Comparison of ENCODE assay signal across 26 mouse cellular contexts in the genomic region with DNA sequence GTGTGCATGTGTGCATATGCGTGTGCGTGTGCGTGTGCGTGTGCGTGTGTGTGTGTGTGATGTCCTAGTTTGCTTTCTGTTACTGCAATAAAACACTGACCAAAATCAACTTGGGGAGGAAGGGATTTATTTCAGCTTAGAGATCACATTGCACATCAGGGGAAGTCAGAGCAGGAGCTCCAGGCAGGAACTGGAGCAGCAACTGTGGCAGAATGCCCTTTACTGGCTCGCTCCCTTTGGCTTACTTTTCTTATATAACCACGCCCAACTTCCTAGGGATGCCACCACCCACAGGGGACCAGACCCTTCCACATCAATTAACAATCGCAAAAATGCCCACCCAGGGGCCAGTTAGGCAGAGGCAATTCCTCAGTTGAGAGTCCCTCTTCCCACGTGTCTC. TPM values are rescaled to one million over a fixed set of nuclear protein-coding genes. Genes with fewer than 3 reads are reported as not detected.
DNase-seq lines count a peak whose midpoint lies in the region; TF ChIP-seq lines count a peak whose summit lies in the region.
"Had no signal": no experiment of that assay in that cellular context is flagged by ENCODE, and none has a peak within 500 bp of the region (broad histone marks: within the 10 kb centered on the region; RNA-seq: fewer than 3 reads in every experiment).

No protein-coding gene starts in this region.

- H3K36me3 ChIP-seq in kidney, adult 2 months (ENCODE audit: control insufficient read depth, insufficient read depth, low read length), result no peaks in the 10 kb centered on the region
- H3K36me3 ChIP-seq: embryonic facial prominence, embryonic 10.5 days; embryonic facial prominence, embryonic 12.5 days; G1E had no signal

- H3K27ac ChIP-seq in kidney, adult 2 months (ENCODE audit: insufficient read depth, low read depth, low read length), result peak overlapping the region; percentile 4; the same call in 1 of the 2 replicates
- peak overlapping the region; percentile 55; the same call in 1 of the 2 replicates for H3K27ac ChIP-seq in layer of hippocampus, adult 2 months
- H3K27ac ChIP-seq: embryonic facial prominence, embryonic 10.5 days; embryonic facial prominence, embryonic 12.5 days; forebrain, embryonic 13.5 days had no signal

- WGBS in kidney, adult 2 months, result 78% methylated on average over 9 of the region's 9 CpGs

- H3K4me1 ChIP-seq in kidney, adult 2 months (ENCODE audit: control insufficient read depth, insufficient read depth, low read length), result peaks cover 4% of the 10 kb centered on the region; the same call in 1 of the 2 replicates
- H3K4me1 ChIP-seq: embryonic facial prominence, embryonic 10.5 days; embryonic facial prominence, embryonic 12.5 days; forebrain, embryonic 13.5 days had no signal

- peak; percentile 34 for DNase-seq in gastrocnemius, adult 18-20 months (ENCODE audit: low spot score)
- no peak for DNase-seq in gastrocnemius, postnatal 14 days
- no peak for DNase-seq in kidney, adult 2 months
- no peak for DNase-seq in kidney, postnatal 10 days
- no peak for DNase-seq in layer of hippocampus, adult 2 months (ENCODE audit: low spot score in 2 of 2)
- no peak for DNase-seq in layer of hippocampus, postnatal 36 days
- peak; percentile 64 for DNase-seq in skeletal muscle tissue, adult 2 months (ENCODE audit: low read depth, low spot score)
- DNase-seq: adrenal gland, adult 8-10 months; adrenal gland, postnatal 14 days; adrenal gland, postnatal 36 days; B cell, adult 2 months; cerebellum, adult 11-12 months; cerebellum, adult 9-10 months had no signal

- no peak for TF ChIP-seq CTCF in kidney, adult 2 months (conservative IDR thresholded peaks at IDR 0.05; ENCODE audit: insufficient read depth, insufficient read length, low read depth, low read length)
- no peak for TF ChIP-seq CTCF in layer of hippocampus, adult 2 months (conservative IDR thresholded peaks at IDR 0.05)

- H3K4me3 ChIP-seq in kidney, adult 2 months (ENCODE audit: insufficient read depth, low read depth, low read length), result no peak overlapping the region
- no peak overlapping the region for H3K4me3 ChIP-seq in layer of hippocampus, adult 2 months
- H3K4me3 ChIP-seq: embryonic facial prominence, embryonic 10.5 days; embryonic facial prominence, embryonic 12.5 days; forebrain, embryonic 13.5 days had no signal

- H3K27me3 ChIP-seq in kidney, adult 2 months (replicated peaks; ENCODE audit: control insufficient read depth, insufficient read depth, low read length), result no peaks in the 10 kb centered on the region
- H3K27me3 ChIP-seq: embryonic facial prominence, embryonic 12.5 days; forebrain, embryonic 13.5 days; Patski had no signal

- TF ChIP-seq POLR2A in kidney, adult 2 months (IDR thresholded peaks at IDR 0.05; ENCODE audit: low read depth, low read length), result no peak

- intact Hi-C loops in gastrocnemius, postnatal 14 days (cut with DNase I; ENCODE audit: low total_unique reads), result no loop called here

RNA-seq across cellular contexts. Expression of gene Rnf186, which starts 8.3 kb away (rescaled TPM):
- not detected for total RNA-seq in gastrocnemius, adult 18-20 months (2021)
- not detected for total RNA-seq in gastrocnemius, postnatal 14 days (2021)
- 126 and 171 TPM in 2 replicates for polyA plus RNA-seq in kidney, adult 2 months (2012; rRNA removed)
- not detected for total RNA-seq in layer of hippocampus, adult 2 months (2021)
- total RNA-seq in layer of hippocampus, postnatal 36 days (2021), result not detected
- total RNA-seq: adrenal gland, adult 18-20 months; adrenal gland, adult 8-10 months; adrenal gland, postnatal 14 days; adrenal gland, postnatal 36 days; CH12.LX had no signal
- polyA plus RNA-seq: activated CD4-positive, CD25-positive, alpha-beta regulatory T cell, adult 4 months; CD4-positive, CD25-positive, alpha-beta regulatory T cell, adult 4 months; cerebellum, adult 2 months; cortical plate, adult 2 months; embryonic facial prominence, embryonic 10.5 days; embryonic facial prominence, embryonic 12.5 days; embryonic facial prominence, embryonic 14.5 days; forebrain, embryonic 11.5 days; G1E; Patski had no signal

RNA-seq across cellular contexts. Expression of gene Tmco4, which starts 14.1 kb away (rescaled TPM):
- 10 to 100 TPM; 10.2 to 14.3 TPM for total RNA-seq in gastrocnemius, adult 18-20 months (2021)
- total RNA-seq in gastrocnemius, postnatal 14 days (2021), result 1 to 10 TPM; 3.4 to 3.5 TPM
- 19.6 and 22.4 TPM in 2 replicates for polyA plus RNA-seq in kidney, adult 2 months (2012; rRNA removed)
- 1 to 10 TPM; 1.6 to 4.2 TPM for total RNA-seq in layer of hippocampus, adult 2 months (2021)
- total RNA-seq in layer of hippocampus, postnatal 36 days (2021), result 1 to 10 TPM; 2.0 to 2.5 TPM

RNA-seq across cellular contexts. Expression of gene Otud3, which starts 44.9 kb away (rescaled TPM):
- total RNA-seq in gastrocnemius, adult 18-20 months (2021), result 10 to 100 TPM; 16.2 to 17.6 TPM
- 1 to 10 TPM; 7.3 to 8.9 TPM for total RNA-seq in gastrocnemius, postnatal 14 days (2021)
- polyA plus RNA-seq in kidney, adult 2 months (2012; rRNA removed), result 8.3 and 8.4 TPM in 2 replicates
- 10 to 100 TPM; 10.4 to 13.9 TPM for total RNA-seq in layer of hippocampus, adult 2 months (2021)
- total RNA-seq in layer of hippocampus, postnatal 36 days (2021), result 10 to 100 TPM; 10.8 to 12.8 TPM

Comparison
In these comparisons a context has a peak if more than half of its experiments do, and no peak if none do; other contexts are left out.
1. DNase-seq: peak in gastrocnemius, adult 18-20 months (single experiment) and skeletal muscle tissue, adult 2 months (single experiment); none in gastrocnemius, postnatal 14 days (single experiment), kidney, adult 2 months (single experiment), kidney, postnatal 10 days (single experiment), layer of hippocampus, adult 2 months (0 of 2) and layer of hippocampus, postnatal 36 days (0 of 2).